Mouse (Mus musculus): ENCODE results near the gene Hspb1. TPM values are rescaled to one million over a fixed set of nuclear protein-coding genes. Genes with fewer than 3 reads are reported as not detected.

Gene Hspb1
- polyA plus RNA-seq, 1 experiment from 2014 or later, result 0.23 TPM

- Histone ChIP-seq H3K36me3 (ENCODE audit: inconsistent target) (no peaks in the 10 kb centered on the region), H3K27ac (no peak overlapping the region), H3K79me2 (ENCODE audit: inconsistent target) (no peaks in the 10 kb centered on the region), H3K4me3 (ENCODE audit: inconsistent target) (no peak overlapping the region)
- WGBS (ENCODE audit: missing documents), result 41% methylated on average over 4 of the region's 4 CpGs
Observed at GRCm38 (mm10) chr5:135898995-135899394, 11.3 kb downstream of the Hspb1 start.

- Histone ChIP-seq H3K27ac (no peak overlapping the region), H3K36me3 (ENCODE audit: inconsistent target) (no peaks in the 10 kb centered on the region), H3K4me3 (ENCODE audit: inconsistent target) (no peak overlapping the region), H3K79me2 (ENCODE audit: inconsistent target) (peaks cover 3% of the 10 kb centered on the region; the same call in 1 of the 2 replicates)
- 85% methylated on average over 4 of the region's 4 CpGs for WGBS (ENCODE audit: missing documents)
Observed at GRCm38 (mm10) chr5:135899833-135900232, 12.1 kb downstream of the Hspb1 start.

GRCm38 (mm10) chr5:135900701-135901100 lies 13.0 kb downstream of the Hspb1 start:
- peaks cover 11% of the 10 kb centered on the region; the same call in 1 of the 2 replicates for H3K79me2 ChIP-seq (ENCODE audit: inconsistent target)
- WGBS (ENCODE audit: missing documents), result 100% methylated on average over 3 of the region's 3 CpGs
- H3K36me3 ChIP-seq (ENCODE audit: inconsistent target), result no peaks in the 10 kb centered on the region
- H3K4me3 ChIP-seq (ENCODE audit: inconsistent target), result no peak overlapping the region
- H3K27ac ChIP-seq, result no peak overlapping the region

- 72% methylated on average over 6 of the region's 6 CpGs for WGBS (ENCODE audit: missing documents)
- peaks cover 19% of the 10 kb centered on the region; the same call in 1 of the 2 replicates for H3K79me2 ChIP-seq (ENCODE audit: inconsistent target)
- no peak overlapping the region for H3K4me3 ChIP-seq (ENCODE audit: inconsistent target)
- no peaks in the 10 kb centered on the region for H3K36me3 ChIP-seq (ENCODE audit: inconsistent target)
- H3K27ac ChIP-seq, result no peak overlapping the region
Observed at GRCm38 (mm10) chr5:135901354-135902095, 13.8 kb downstream of the Hspb1 start.

- Histone ChIP-seq H3K4me3 (ENCODE audit: inconsistent target) (no peak overlapping the region), H3K27ac (no peak overlapping the region), H3K36me3 (ENCODE audit: inconsistent target) (0 out of 2 replicates have a peak, but pooled peaks cover 1% of the 10 kb centered on the region), H3K79me2 (ENCODE audit: inconsistent target) (peaks cover 34% of the 10 kb centered on the region)
- 76% methylated on average over 7 of the region's 7 CpGs for WGBS (ENCODE audit: missing documents)
Observed at GRCm38 (mm10) chr5:135903058-135903457, 15.3 kb downstream of the Hspb1 start.

- H3K79me2 ChIP-seq (ENCODE audit: inconsistent target), result peaks cover 40% of the 10 kb centered on the region
- WGBS (ENCODE audit: missing documents), result 18% methylated on average over 23 of the region's 30 CpGs
- H3K36me3 ChIP-seq (ENCODE audit: inconsistent target), result 0 out of 2 replicates have a peak, but pooled peaks cover 6% of the 10 kb centered on the region
- no peak overlapping the region for H3K27ac ChIP-seq
- H3K4me3 ChIP-seq (ENCODE audit: inconsistent target), result no peak overlapping the region
Observed at GRCm38 (mm10) chr5:135903551-135904151, 15.9 kb downstream of the Hspb1 start.

- H3K36me3 ChIP-seq (ENCODE audit: inconsistent target), result 0 out of 2 replicates have a peak, but pooled peaks cover 6% of the 10 kb centered on the region
- H3K4me3 ChIP-seq (ENCODE audit: inconsistent target), result no peak overlapping the region
- 81% methylated on average over 5 of the region's 5 CpGs for WGBS (ENCODE audit: missing documents)
- no peak overlapping the region for H3K27ac ChIP-seq
- H3K79me2 ChIP-seq (ENCODE audit: inconsistent target), result peaks cover 46% of the 10 kb centered on the region
Observed at GRCm38 (mm10) chr5:135904259-135904658, 16.5 kb downstream of the Hspb1 start.

GRCm38 (mm10) chr5:135905320-135906225 lies 17.9 kb downstream of the Hspb1 start:
- Histone ChIP-seq H3K4me3 (ENCODE audit: inconsistent target) (no peak overlapping the region), H3K36me3 (ENCODE audit: inconsistent target) (peaks cover 14% of the 10 kb centered on the region; the same call in 1 of the 2 replicates), H3K27ac (peak overlapping the region; percentile 72), H3K79me2 (ENCODE audit: inconsistent target) (peaks cover 59% of the 10 kb centered on the region)
- WGBS (ENCODE audit: missing documents), result 47% methylated on average over 8 of the region's 8 CpGs

- peak overlapping the region; percentile 72 for H3K27ac ChIP-seq
- H3K4me3 ChIP-seq (ENCODE audit: inconsistent target), result no peak overlapping the region
- WGBS (ENCODE audit: missing documents), result 19% methylated on average over 4 of the region's 4 CpGs
- H3K79me2 ChIP-seq (ENCODE audit: inconsistent target), result peaks cover 72% of the 10 kb centered on the region
- H3K36me3 ChIP-seq (ENCODE audit: inconsistent target), result peaks cover 22% of the 10 kb centered on the region; the same call in 1 of the 2 replicates
Observed at GRCm38 (mm10) chr5:135906846-135907245, 19.1 kb downstream of the Hspb1 start.

- Histone ChIP-seq H3K4me3 (ENCODE audit: inconsistent target) (no peak overlapping the region), H3K27ac (peak overlapping the region; percentile 72), H3K36me3 (ENCODE audit: inconsistent target) (peaks cover 22% of the 10 kb centered on the region; the same call in 1 of the 2 replicates), H3K79me2 (ENCODE audit: inconsistent target) (peaks cover 76% of the 10 kb centered on the region)
- WGBS (ENCODE audit: missing documents), result 64% methylated on average over 13 of the region's 13 CpGs
Observed at GRCm38 (mm10) chr5:135907256-135907655, 19.5 kb downstream of the Hspb1 start.

GRCm38 (mm10) chr5:135908185-135908584 lies 20.5 kb downstream of the Hspb1 start:
- Histone ChIP-seq H3K36me3 (ENCODE audit: inconsistent target) (peaks cover 22% of the 10 kb centered on the region; the same call in 1 of the 2 replicates), H3K79me2 (ENCODE audit: inconsistent target) (peaks cover 85% of the 10 kb centered on the region), H3K4me3 (ENCODE audit: inconsistent target) (no peak overlapping the region), H3K27ac (peak overlapping the region; percentile 72)
- 89% methylated on average over 12 of the region's 12 CpGs for WGBS (ENCODE audit: missing documents)

GRCm38 (mm10) chr5:135908989-135909388 lies 21.3 kb downstream of the Hspb1 start:
- H3K79me2 ChIP-seq (ENCODE audit: inconsistent target), result peaks cover 93% of the 10 kb centered on the region
- WGBS (ENCODE audit: missing documents), result 83% methylated on average over 11 of the region's 16 CpGs
- H3K27ac ChIP-seq, result peak overlapping the region; percentile 38
- H3K36me3 ChIP-seq (ENCODE audit: inconsistent target), result peaks cover 22% of the 10 kb centered on the region; the same call in 1 of the 2 replicates
- H3K4me3 ChIP-seq (ENCODE audit: inconsistent target), result no peak overlapping the region

GRCm38 (mm10) chr5:135909646-135910045 lies 21.9 kb downstream of the Hspb1 start:
- Histone ChIP-seq H3K27ac (peak overlapping the region; percentile 38), H3K4me3 (ENCODE audit: inconsistent target) (no peak overlapping the region), H3K36me3 (ENCODE audit: inconsistent target) (peaks cover 22% of the 10 kb centered on the region; the same call in 1 of the 2 replicates), H3K79me2 (ENCODE audit: inconsistent target) (peaks cover 98% of the 10 kb centered on the region)
- WGBS (ENCODE audit: missing documents), result 70% methylated on average over 9 of the region's 10 CpGs

GRCm38 (mm10) chr5:135910813-135911212 lies 23.1 kb downstream of the Hspb1 start:
- peaks cover 99% of the 10 kb centered on the region for H3K79me2 ChIP-seq (ENCODE audit: inconsistent target)
- no peak overlapping the region for H3K4me3 ChIP-seq (ENCODE audit: inconsistent target)
- WGBS (ENCODE audit: missing documents), result 95% methylated on average over 23 of the region's 25 CpGs
- H3K27ac ChIP-seq, result no peak overlapping the region
- H3K36me3 ChIP-seq (ENCODE audit: inconsistent target), result peaks cover 22% of the 10 kb centered on the region; the same call in 1 of the 2 replicates

Measured in macrophage (primary cell).